Mouse (Mus musculus) G1E-ER4 (cell line): ENCODE results near the gene Adcy5. TPM values are rescaled to one million over a fixed set of nuclear protein-coding genes. Genes with fewer than 3 reads are reported as not detected.

Source experiments
- GATA1 ChIP-seq: IDR thresholded peaks from one replicate; pipeline ENCODE4 v1.8.0; 2012; ENCODE audit warnings: low read length, inconsistent platforms
- polyA plus RNA-seq: library from polyadenylated mRNA; stranded (reverse); fragments of >175 nt; gene quantifications from 2 replicates; pipeline ENCODE4 v1.2.3, GENCODE M21; 2012

Adcy5 gene
- polyA plus RNA-seq, 1 experiment = not detected

DNA sequence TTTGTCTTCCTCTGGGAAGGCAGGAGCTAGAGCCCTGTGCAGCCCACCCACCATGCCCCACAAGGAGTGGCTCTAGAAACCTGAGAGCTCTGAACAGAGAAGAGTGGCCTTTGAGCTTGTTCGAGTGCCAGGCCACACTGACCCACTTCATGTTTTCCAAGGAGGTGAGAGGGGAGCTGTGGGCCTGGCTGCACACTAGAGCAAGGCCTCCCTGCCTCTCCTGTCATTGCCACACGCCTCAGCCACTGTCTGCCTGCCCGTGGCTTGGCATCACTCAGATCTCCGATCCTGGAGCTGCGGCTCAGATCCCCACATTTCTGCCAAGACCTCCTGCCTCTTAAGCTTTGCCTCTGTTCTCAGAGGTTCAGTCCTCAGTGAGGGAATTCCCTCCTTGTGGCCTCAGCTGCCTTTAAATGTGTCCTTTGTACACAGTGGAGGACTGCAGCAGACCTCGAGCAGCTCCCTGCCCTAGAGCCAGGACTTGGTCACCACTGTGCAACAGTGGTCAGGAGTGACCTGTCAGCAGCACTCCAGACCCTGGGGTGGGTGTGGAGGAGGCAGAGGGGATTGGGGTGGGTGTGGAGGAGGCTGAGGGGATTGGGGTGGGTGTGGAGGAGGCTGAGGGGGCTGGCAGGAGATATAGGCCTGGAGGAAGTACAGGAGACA lies 62.3 kb downstream of the Adcy5 start:
- TF ChIP-seq GATA1 = no peak

DNA sequence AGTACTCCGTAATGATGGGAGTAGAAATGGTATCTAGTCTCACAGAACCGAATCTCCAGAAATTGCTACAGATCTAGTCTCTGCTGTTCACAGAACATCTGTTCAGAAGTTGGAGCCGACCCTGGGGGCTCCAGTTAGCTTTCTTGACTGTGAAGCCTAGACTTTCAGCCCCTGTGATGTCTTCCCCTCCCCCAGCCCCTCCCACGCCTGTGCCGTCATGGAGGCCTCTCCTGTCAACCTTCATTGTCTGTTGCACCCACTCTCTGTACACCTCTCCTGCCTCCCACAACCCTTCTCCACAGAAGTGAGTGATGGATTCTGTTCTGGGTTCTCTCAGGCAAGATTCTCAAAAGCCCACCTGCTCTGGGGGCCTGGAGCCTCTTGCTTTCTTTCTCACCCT lies 65.7 kb downstream of the Adcy5 start:
- TF ChIP-seq GATA1 = no peak

DNA sequence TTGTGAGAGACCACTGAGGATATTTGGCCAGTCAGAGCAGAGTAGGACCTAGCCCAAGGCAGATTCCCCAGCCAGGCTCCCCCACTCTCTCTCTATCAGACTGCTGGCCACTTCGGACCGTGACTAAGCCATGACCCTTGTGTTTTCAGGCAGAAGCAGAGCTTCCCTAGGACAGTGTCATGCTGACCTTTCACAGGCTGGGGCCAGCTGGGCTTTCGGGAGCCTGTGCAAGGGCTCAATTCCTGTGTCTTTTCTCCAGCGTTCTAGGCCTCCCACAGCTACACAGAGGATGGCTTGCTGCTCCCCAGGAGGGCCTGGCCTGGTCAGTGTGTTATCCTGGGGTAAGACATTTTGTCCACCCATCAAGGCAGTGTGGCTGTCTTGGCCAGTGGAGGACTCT lies 66.9 kb downstream of the Adcy5 start:
- TF ChIP-seq GATA1 = no peak

- no peak for TF ChIP-seq GATA1
Observed at GRCm38 (mm10) chr16:35223930-35224329, 69.3 kb downstream of the Adcy5 start.

- no peak for TF ChIP-seq GATA1
Observed at GRCm38 (mm10) chr16:35224716-35225115, 70.0 kb downstream of the Adcy5 start.

- no peak for TF ChIP-seq GATA1
Observed at GRCm38 (mm10) chr16:35229582-35229981, 74.9 kb downstream of the Adcy5 start.

GRCm38 (mm10) chr16:35232153-35232750 lies 77.6 kb downstream of the Adcy5 start:
- TF ChIP-seq GATA1 = no peak

DNA sequence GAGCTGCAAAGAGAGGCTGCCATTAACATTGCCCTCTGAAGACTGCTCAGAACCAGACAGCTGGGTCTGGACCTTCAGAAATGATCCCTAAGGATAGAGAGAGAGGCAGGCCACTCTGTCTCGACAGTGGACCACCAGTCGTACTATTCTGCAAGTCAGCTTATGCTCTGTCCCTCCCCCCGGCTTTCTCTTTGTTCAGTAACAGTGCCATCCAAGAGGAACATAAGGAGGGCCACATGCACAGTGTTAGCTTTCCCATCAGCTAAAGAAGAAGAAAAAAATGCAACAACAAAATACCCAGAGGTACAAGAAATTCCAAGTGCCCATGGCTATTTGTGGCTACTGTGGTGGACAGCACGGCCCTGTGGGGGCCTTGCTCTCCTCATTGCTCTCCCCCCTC lies 78.7 kb downstream of the Adcy5 start:
- TF ChIP-seq GATA1 = no peak

- TF ChIP-seq GATA1 = no peak
Observed at GRCm38 (mm10) chr16:35237091-35237490, 82.4 kb downstream of the Adcy5 start.

GRCm38 (mm10) chr16:35239318-35239965 lies 84.8 kb downstream of the Adcy5 start:
- TF ChIP-seq GATA1 = no peak

DNA sequence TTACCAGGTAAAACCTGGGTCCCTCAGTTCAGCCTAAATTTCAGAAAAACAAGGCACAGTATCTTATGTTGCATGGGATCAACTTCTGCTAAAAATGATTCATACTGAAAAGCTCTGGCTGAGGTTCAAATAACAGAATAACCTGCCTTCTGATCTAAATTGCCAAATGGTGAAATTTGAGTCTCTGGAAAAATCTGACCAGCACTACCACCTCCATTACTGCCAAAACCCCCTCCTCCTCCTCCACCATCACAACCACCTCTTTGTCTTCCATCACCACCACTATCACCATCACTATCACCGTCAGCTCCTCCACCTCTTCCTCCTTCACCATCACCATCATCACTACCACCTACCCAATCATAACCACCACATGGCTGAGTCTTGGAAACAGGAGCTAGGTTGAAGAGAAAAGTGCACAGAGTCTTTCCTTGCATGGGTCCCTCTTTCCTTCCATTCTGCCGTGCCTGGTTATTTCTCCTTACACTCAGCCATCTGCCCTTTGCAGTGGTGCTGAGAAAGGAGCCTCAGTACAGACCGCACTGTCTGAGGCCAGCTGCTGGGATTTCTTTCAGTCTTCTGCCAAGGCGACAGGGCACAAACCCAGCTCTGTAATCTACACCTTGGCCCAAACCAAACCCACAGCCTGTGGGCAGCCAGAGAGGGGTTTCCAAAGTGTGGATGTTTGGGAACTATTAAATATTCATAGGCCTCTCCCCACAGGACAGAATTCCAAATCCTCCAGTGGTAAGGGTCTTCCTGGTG lies 85.5 kb downstream of the Adcy5 start:
- no peak for TF ChIP-seq GATA1

DNA sequence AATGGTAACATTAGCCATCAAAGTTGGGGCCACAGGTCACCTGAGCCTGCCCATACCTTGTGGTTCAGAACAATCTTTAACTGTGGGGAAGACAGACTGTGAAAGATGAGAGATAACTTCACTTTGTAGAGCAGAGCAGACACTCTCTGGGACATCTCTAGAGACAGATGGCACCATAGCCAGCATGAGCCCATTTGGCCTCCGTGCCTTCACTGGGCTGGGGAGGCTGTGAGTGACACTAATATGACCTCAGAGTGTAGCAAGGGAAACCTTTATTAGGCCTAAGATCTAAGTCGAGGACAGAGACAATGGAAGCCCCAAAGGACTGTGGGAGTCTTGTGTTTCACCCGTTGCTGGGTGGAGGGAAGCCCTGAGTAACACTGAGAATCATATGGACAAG lies 92.7 kb downstream of the Adcy5 start:
- no peak for TF ChIP-seq GATA1

GRCm38 (mm10) chr16:35248825-35249224 lies 94.1 kb downstream of the Adcy5 start:
- no peak for TF ChIP-seq GATA1

- no peak for TF ChIP-seq GATA1
Observed at GRCm38 (mm10) chr16:35249763-35250162, 95.1 kb downstream of the Adcy5 start.

DNA sequence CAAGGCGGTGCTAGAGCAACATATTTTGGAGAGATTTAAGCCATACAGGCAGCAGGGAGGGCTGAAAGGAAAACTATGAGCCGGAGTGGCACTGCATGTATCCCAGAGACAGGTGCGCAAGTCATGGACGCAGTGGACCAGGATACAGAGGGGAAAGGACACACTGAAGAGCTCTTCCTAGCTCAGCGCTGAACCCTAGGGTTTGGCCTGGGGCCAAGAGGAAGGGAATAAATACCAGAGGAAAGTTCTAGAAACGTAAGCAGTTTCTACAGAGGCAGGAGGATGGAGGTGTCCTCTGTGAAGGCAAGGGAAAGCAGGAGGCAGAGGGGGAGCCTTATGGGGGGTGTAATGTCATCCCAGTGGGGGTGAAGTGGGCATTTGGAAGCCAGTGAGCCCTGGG lies 97.0 kb downstream of the Adcy5 start:
- TF ChIP-seq GATA1 = no peak

DNA sequence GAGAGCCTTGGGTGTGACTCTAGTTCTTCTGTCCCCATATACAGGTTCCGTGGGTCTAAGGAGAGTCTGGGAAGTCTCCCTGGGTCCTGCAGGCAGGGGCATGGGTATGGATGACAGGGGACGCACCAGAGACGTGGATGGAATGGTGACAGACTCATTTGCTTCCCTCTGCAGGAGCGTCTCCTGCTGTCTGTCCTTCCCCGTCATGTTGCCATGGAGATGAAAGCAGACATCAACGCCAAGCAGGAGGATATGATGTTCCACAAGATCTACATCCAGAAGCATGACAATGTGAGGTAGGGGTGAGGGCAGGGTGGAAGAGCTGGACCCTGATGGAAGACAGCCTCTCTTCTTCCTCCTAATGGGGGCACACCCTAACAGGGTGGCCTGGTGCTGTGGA lies 98.3 kb downstream of the Adcy5 start:
- no peak for TF ChIP-seq GATA1
